Mouse (Mus musculus) heart, adult 2 months (tissue): ENCODE measurements around the gene Ofcc1.

ENCODE experiments used
- CTCF ChIP-seq: fragments of 200-600 bp; IDR thresholded peaks from 2 replicates; pipeline ENCODE4 v1.8.1; 2022; ENCODE audit warnings: antibody characterized with exemption, mild to moderate bottlenecking, moderate library complexity
- EP300 ChIP-seq: fragments of 200-500 bp; IDR thresholded peaks from 2 replicates; pipeline ENCODE4 v1.6.1; 2011; ENCODE audit warnings: low read depth, low read length, control low read depth; ENCODE audit not compliant: insufficient read depth
- POLR2A ChIP-seq: fragments of 200-500 bp; IDR thresholded peaks from 2 replicates; pipeline ENCODE4 v1.6.1; 2011; ENCODE audit warnings: mild to moderate bottlenecking, low read depth, low read length, control low read depth; ENCODE audit not compliant: insufficient read depth

- TF ChIP-seq CTCF = no peak
- no peak for TF ChIP-seq POLR2A
- TF ChIP-seq EP300 = no peak
Observed at GRCm38 (mm10) chr13:40076236-40076635, 285.0 kb downstream of the Ofcc1 start.
